Mouse (Mus musculus): ENCODE data around the gene Nrbp1.

GRCm38 (mm10) chr5:31289626-31290230 lies 49.1 kb downstream of the Nrbp1 start:
- TF ChIP-seq POLR2A (IDR thresholded peaks at IDR 0.05; ENCODE audit: borderline replicate concordance, insufficient read depth, low read length) (no peak), CTCF (IDR thresholded peaks at IDR 0.05; ENCODE audit: borderline replicate concordance, insufficient read depth, low read depth, low read length) (no peak)

Measured in cerebellum, adult 2 months (tissue).